Comparison of ENCODE assay signal across 8 mouse cellular contexts in genomic region chr7:80026118-80026989, GRCm38 (mm10). TPM values are rescaled to one million over a fixed set of nuclear protein-coding genes. Genes with fewer than 3 reads are reported as not detected.
DNase-seq lines count a peak whose midpoint lies in the region; ATAC-seq and TF ChIP-seq lines count a peak whose summit lies in the region.

No protein-coding gene starts in this region.

- peak overlapping the region; percentile 98 for H3K4me2 ChIP-seq in liver, embryonic 11.5 days
- H3K4me2 ChIP-seq in neural tube, embryonic 11.5 days (ENCODE audit: low read depth) = peak overlapping the region; percentile 78

- TF ChIP-seq CTCF in spleen, adult 2 months (IDR thresholded peaks at IDR 0.05; ENCODE audit: extremely low read depth, insufficient read depth, insufficient read length, insufficient replicate concordance) = no peak

- peak overlapping the region; percentile 100 for H3K27ac ChIP-seq in spleen, adult 2 months (ENCODE audit: insufficient read depth, low read length)
- H3K27ac ChIP-seq in liver, embryonic 11.5 days (ENCODE audit: low read depth, low read length) = peak overlapping the region; percentile 95
- H3K27ac ChIP-seq in neural tube, embryonic 11.5 days (ENCODE audit: low read depth, low read length) = peak overlapping the region; percentile 93

- peak overlapping the region; percentile 83 for H3K4me3 ChIP-seq in spleen, adult 2 months (ENCODE audit: extremely low read depth, insufficient read depth, insufficient read length)
- H3K4me3 ChIP-seq in liver, embryonic 11.5 days (ENCODE audit: low read depth, low read length) = peak overlapping the region; percentile 90
- peak overlapping the region; percentile 85 for H3K4me3 ChIP-seq in neural tube, embryonic 11.5 days (ENCODE audit: low read depth, low read length)

- H3K4me1 ChIP-seq in spleen, adult 2 months (ENCODE audit: control insufficient read depth, insufficient read depth, insufficient read length) = peaks cover 16% of the 10 kb centered on the region
- H3K4me1 ChIP-seq in liver, embryonic 11.5 days (replicated peaks; ENCODE audit: control insufficient read depth, insufficient read depth, low read length) = peaks cover 25% of the 10 kb centered on the region
- peaks cover 16% of the 10 kb centered on the region for H3K4me1 ChIP-seq in neural tube, embryonic 11.5 days (ENCODE audit: control insufficient read depth, insufficient read depth, low read length)

- intact Hi-C loops in gastrocnemius, postnatal 14 days (cut with DNase I; ENCODE audit: low total_unique reads) = loop anchor here (5.0 to 10.0 kb wide), 2 partner anchors 46 to 198 kb away; no protein-coding TSS in a partner anchor

- 0% methylated on average over 28 of the region's 59 CpGs for whole genome bisulfite sequencing in spleen, adult 2 months
- WGBS in liver, embryonic 11.5 days = under 1% methylated on average over 49 of the region's 59 CpGs
- WGBS in neural tube, embryonic 11.5 days = under 1% methylated on average over 19 of the region's 59 CpGs

- H3K9ac ChIP-seq in liver, embryonic 11.5 days (ENCODE audit: low read depth, low read length) = peak overlapping the region; percentile 93
- peak overlapping the region; percentile 96 for H3K9ac ChIP-seq in neural tube, embryonic 11.5 days (ENCODE audit: low read length)

- ATAC-seq in liver, embryonic 11.5 days (replicated peaks; ENCODE audit: low FRiP score) = peak; percentile 30; the same call in 1 of the 2 replicates
- ATAC-seq in neural tube, embryonic 11.5 days (ENCODE audit: insufficient read depth, low FRiP score, low TSS enrichment) = no peak

- peak in 1 of 2 experiments; percentile 37 for DNase-seq in spleen, adult 2 months (ENCODE audit: low read depth in 1 of 2, low spot score in 2 of 2)
- DNase-seq in spleen, adult 12 weeks (ENCODE audit: low spot score) = no peak
- peak; percentile 65 for DNase-seq in cerebellum, postnatal 14 days
- DNase-seq in gastrocnemius, postnatal 14 days = peak; percentile 58
- peak; percentile 43 for DNase-seq in kidney, adult 9 months
- DNase-seq in liver, embryonic 11.5 days (ENCODE audit: low spot score) = peak; percentile 72
- peak; percentile 77 for DNase-seq in neural tube, embryonic 11.5 days (ENCODE audit: low spot score)
- DNase-seq in thymus, postnatal 10 days (ENCODE audit: low spot score in 2 of 2) = peak; percentile 26 to 45

- H3K9me3 ChIP-seq in liver, embryonic 11.5 days (ENCODE audit: control insufficient read depth, low read length) = no peaks in the 10 kb centered on the region
- no peaks in the 10 kb centered on the region for H3K9me3 ChIP-seq in neural tube, embryonic 11.5 days (ENCODE audit: control insufficient read depth, low read length)

- H3K36me3 ChIP-seq in spleen, adult 2 months (ENCODE audit: control insufficient read depth, insufficient read depth, low read length) = no peaks in the 10 kb centered on the region
- no peaks in the 10 kb centered on the region for H3K36me3 ChIP-seq in liver, embryonic 11.5 days (ENCODE audit: control insufficient read depth, insufficient read depth, low read length)
- no peaks in the 10 kb centered on the region for H3K36me3 ChIP-seq in neural tube, embryonic 11.5 days (ENCODE audit: control insufficient read depth, insufficient read depth, low read length)

- H3K27me3 ChIP-seq in spleen, adult 2 months (ENCODE audit: control insufficient read depth, insufficient read depth, low read length) = no peaks in the 10 kb centered on the region
- no peaks in the 10 kb centered on the region for H3K27me3 ChIP-seq in liver, embryonic 11.5 days (replicated peaks; ENCODE audit: control insufficient read depth, insufficient read depth, low read length)
- H3K27me3 ChIP-seq in neural tube, embryonic 11.5 days (ENCODE audit: control insufficient read depth, insufficient read depth, low read length) = no peaks in the 10 kb centered on the region

- no peak; the same call in 1 of the 2 replicates for TF ChIP-seq POLR2A in spleen, adult 2 months (IDR thresholded peaks at IDR 0.05; ENCODE audit: low read depth, low read length)

RNA-seq across cellular contexts. Expression of gene Zfp710, which starts 1.7 kb away (rescaled TPM):
- polyA plus RNA-seq in spleen, adult 2 months (2012; rRNA removed) = 45.3 and 57.7 TPM in 2 replicates
- total RNA-seq in gastrocnemius, postnatal 14 days (2021) = 10 to 100 TPM; 14.1 to 15.5 TPM
- 10.8 and 11.8 TPM in 2 replicates for polyA plus RNA-seq in liver, embryonic 11.5 days (2014; fragmentation: Nextera tagmentation; extraction: Ambion mirVana)
- 21.9 and 24.8 TPM in 2 replicates for polyA plus RNA-seq in neural tube, embryonic 11.5 days (2014; fragmentation: Nextera tagmentation; extraction: Ambion mirVana)
